Mouse (Mus musculus) megakaryocyte, embryonic 14.5 days (primary cell): Measurements from ENCODE around the gene Gata3.

Source experiments
- FLI1 ChIP-seq: IDR thresholded peaks from 2 replicates; pipeline ENCODE4 v1.6.1; 2012; ENCODE audit warnings: low read length, inconsistent platforms, mixed read lengths
- GATA1 ChIP-seq: IDR thresholded peaks from 3 replicates; pipeline ENCODE4 v1.6.1; 2012; ENCODE audit warnings: mixed read lengths, low read length, inconsistent platforms, borderline replicate concordance

- TF ChIP-seq GATA1 (no peak), FLI1 (no peak)
These were observed 14.6 kb downstream of the Gata3 start for GRCm38 (mm10) chr2:9875220-9875619.
